Mouse (Mus musculus): ENCODE measurements at regions not wholly inside any gene's neighbourhood (a gene's known extent, or its start where the extent isn't known, plus 50 kb on each side); places are given as distances from the start of the nearest gene placed in this dataset.

GRCm38 (mm10) chr2:178673621-178674020 is 243.3 kb downstream of the Cdh26 start:
- no peak for TF ChIP-seq POLR2AphosphoS2 (IDR thresholded peaks at IDR 0.05; ENCODE audit: low read depth, low read length)
- no peak for TF ChIP-seq CTCF (conservative IDR thresholded peaks at IDR 0.05 in 1 of 2, IDR thresholded peaks at IDR 0.05 in 1 of 2; ENCODE audit: low read depth in 2 of 2, low read length in 2 of 2)
- TF ChIP-seq MEF2A (IDR thresholded peaks at IDR 0.05; ENCODE audit: borderline replicate concordance, low read depth, low read length): no peak
- TF ChIP-seq ZMIZ1 (IDR thresholded peaks at IDR 0.05; ENCODE audit: low read depth, low read length): no peak
- TF ChIP-seq NELFE (IDR thresholded peaks at IDR 0.05; ENCODE audit: low read depth, low read length): no peak
- no peak for TF ChIP-seq CHD2 (IDR thresholded peaks at IDR 0.05; ENCODE audit: low read length)
- TF ChIP-seq E2F4 (IDR thresholded peaks at IDR 0.05; ENCODE audit: insufficient replicate concordance, low read depth, low read length): no peak
- no peak for TF ChIP-seq TCF12 (IDR thresholded peaks at IDR 0.05; ENCODE audit: low read depth, low read length)
- no peak for TF ChIP-seq ZKSCAN1 (IDR thresholded peaks at IDR 0.05; ENCODE audit: borderline replicate concordance, low read depth, low read length)
